In genomic region chr16:77948785-77949184, GRCm38 (mm10) we compare ENCODE assay signal across 16 mouse cellular contexts.
"Had no signal": no experiment of that assay in that cellular context is flagged by ENCODE, and none has a peak within 500 bp of the region (broad histone marks: within the 10 kb centered on the region; RNA-seq: fewer than 3 reads in every experiment).

No protein-coding gene starts in this region.

- H3K4me3 ChIP-seq: neural tube, embryonic 12.5 days; neural tube, embryonic 13.5 days; neural tube, embryonic 15.5 days; stomach, embryonic 15.5 days had no signal

- H3K36me3 ChIP-seq: neural tube, embryonic 12.5 days; neural tube, embryonic 13.5 days; neural tube, embryonic 15.5 days; stomach, embryonic 15.5 days had no signal

- H3K27ac ChIP-seq: neural tube, embryonic 12.5 days; neural tube, embryonic 13.5 days; neural tube, embryonic 15.5 days; stomach, embryonic 15.5 days had no signal

- H3K27me3 ChIP-seq: neural tube, embryonic 12.5 days; neural tube, embryonic 13.5 days; neural tube, embryonic 15.5 days; stomach, embryonic 15.5 days had no signal

- H3K4me1 ChIP-seq: neural tube, embryonic 12.5 days; neural tube, embryonic 13.5 days; neural tube, embryonic 15.5 days; stomach, embryonic 15.5 days had no signal

- H3K9me3 ChIP-seq: neural tube, embryonic 12.5 days; neural tube, embryonic 13.5 days; neural tube, embryonic 15.5 days; stomach, embryonic 15.5 days had no signal

- H3K9ac ChIP-seq: neural tube, embryonic 12.5 days; neural tube, embryonic 13.5 days; neural tube, embryonic 15.5 days; stomach, embryonic 15.5 days had no signal

- DNase-seq: retina, postnatal 1 day; right cerebral cortex, adult 18-20 months; right cerebral cortex, postnatal 14 days; right cerebral cortex, postnatal 25 days; right cerebral cortex, postnatal 4 days; spleen, adult 18-20 months; thymus, adult 18-20 months; thymus, adult 2 months; thymus, postnatal 14 days; thymus, postnatal 25 days; thymus, postnatal 36 days; thymus, postnatal 4 days had no signal

- H3K4me2 ChIP-seq: neural tube, embryonic 12.5 days; neural tube, embryonic 13.5 days; neural tube, embryonic 15.5 days; stomach, embryonic 15.5 days had no signal
